Mouse (Mus musculus) bone marrow macrophage, adult 2 months (primary cell): ENCODE data around the gene Lrrc52.

ENCODE experiments used
- CTCF ChIP-seq: IDR thresholded peaks from 2 replicates; pipeline ENCODE4 v1.5.1; 2012; ENCODE audit warnings: low read depth, mild to moderate bottlenecking, low read length, moderate library complexity
- POLR2A ChIP-seq: IDR thresholded peaks from 2 replicates; pipeline ENCODE4 v1.6.1; 2012; ENCODE audit warnings: mild to moderate bottlenecking, low read depth, low read length, borderline replicate concordance

DNA sequence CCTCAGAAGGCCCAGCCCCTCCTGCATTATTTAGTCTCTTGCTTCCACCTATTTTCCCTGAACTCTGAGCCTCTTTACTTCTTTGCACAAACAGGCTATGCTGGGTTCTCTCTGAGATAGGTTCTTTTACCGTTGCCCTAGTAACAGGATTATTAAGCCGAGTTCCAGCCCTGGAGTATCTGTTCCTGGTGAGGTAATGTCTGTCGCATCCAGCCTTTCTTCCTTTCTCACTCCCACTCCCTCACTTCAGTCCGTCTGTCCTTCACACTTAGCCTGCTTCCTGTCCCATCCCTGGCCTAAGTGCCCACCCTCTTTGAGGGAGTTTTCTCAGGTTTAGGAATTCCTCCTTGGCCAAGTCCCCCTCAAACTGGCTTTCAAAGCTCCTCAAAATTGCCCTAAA, 7.0 kb upstream of the Lrrc52 start:
- TF ChIP-seq POLR2A (no peak), CTCF (no peak)
